Mouse (Mus musculus) embryonic fibroblast, embryonic 13.5 days (primary cell): ENCODE data around the gene Neil1. TPM values are rescaled to one million over a fixed set of nuclear protein-coding genes. Genes with fewer than 3 reads are reported as not detected.

Experiments
- H3K27ac ChIP-seq: 2 replicates; pipeline ENCODE4 v1.5.1; 2012; ENCODE audit warnings: low read length, control low read depth, inconsistent platforms; ENCODE audit not compliant: insufficient read depth
- H3K4me1 ChIP-seq: 2 replicates; pipeline ENCODE4 v1.6.1; 2011; ENCODE audit warnings: low read length; ENCODE audit not compliant: control insufficient read depth, insufficient read depth
- H3K4me3 ChIP-seq: 2 replicates; pipeline ENCODE4 v1.5.1; 2011; ENCODE audit warnings: mild to moderate bottlenecking, control low read depth, low read length; ENCODE audit not compliant: insufficient read depth
- CTCF ChIP-seq: IDR thresholded peaks from 2 replicates; pipeline ENCODE4 v1.5.1; 2011; ENCODE audit warnings: mild to moderate bottlenecking, control low read depth, low read length, moderate library complexity, borderline replicate concordance; ENCODE audit not compliant: insufficient read depth
- POLR2A ChIP-seq: IDR thresholded peaks from 2 replicates; pipeline ENCODE4 v1.6.1; 2011; ENCODE audit warnings: low read depth, mild to moderate bottlenecking, control low read depth, low read length, moderate library complexity
- polyA plus RNA-seq: library from polyadenylated mRNA; stranded (reverse); fragments of >200 nt; gene quantifications from 2 replicates; pipeline ENCODE4 v1.2.4, GENCODE M21; 2011; ENCODE audit warnings: low read depth; ENCODE audit not compliant: missing spikeins, insufficient read length

Gene Neil1
- polyA plus RNA-seq, 1 experiment = 7.0 TPM

- Histone ChIP-seq H3K4me1 (no peaks in the 10 kb centered on the region), H3K27ac (no peak overlapping the region), H3K4me3 (no peak overlapping the region)
- no peak for TF ChIP-seq CTCF
- TF ChIP-seq POLR2A = no peak
Measured at GRCm38 (mm10) chr9:57141417-57142353, 6.4 kb downstream of the Neil1 start.

DNA sequence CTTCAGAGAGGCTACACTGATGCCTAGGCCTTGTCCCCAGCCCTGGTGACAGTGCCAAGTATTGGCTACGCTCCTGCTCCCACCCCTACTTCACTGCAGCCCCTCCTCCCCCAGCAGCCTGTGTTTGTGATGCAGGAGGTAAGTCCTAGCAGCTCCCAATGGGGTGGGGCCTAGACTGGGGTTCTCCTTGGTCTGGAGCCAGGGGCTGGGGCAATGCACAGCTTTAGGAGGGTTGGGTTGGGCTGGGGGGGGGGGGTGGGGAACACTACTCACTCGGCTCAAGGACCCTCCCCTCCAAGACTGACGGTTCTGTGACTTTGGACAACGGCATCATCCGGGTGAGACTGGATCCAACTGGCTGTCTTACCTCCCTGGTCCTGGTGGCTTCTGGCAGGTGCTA lies 8.5 kb downstream of the Neil1 start:
- no peak overlapping the region for H3K27ac ChIP-seq
- H3K4me1 ChIP-seq = no peaks in the 10 kb centered on the region
- TF ChIP-seq CTCF (no peak), POLR2A (no peak)
- H3K4me3 ChIP-seq = no peak overlapping the region

GRCm38 (mm10) chr9:57139110-57139509 lies 9.0 kb downstream of the Neil1 start:
- no peak overlapping the region for H3K4me3 ChIP-seq
- H3K4me1 ChIP-seq = no peaks in the 10 kb centered on the region
- no peak overlapping the region for H3K27ac ChIP-seq
- TF ChIP-seq POLR2A = no peak
- no peak for TF ChIP-seq CTCF

GRCm38 (mm10) chr9:57138507-57138906 lies 9.6 kb downstream of the Neil1 start:
- Histone ChIP-seq H3K27ac (no peak overlapping the region), H3K4me3 (no peak overlapping the region), H3K4me1 (no peaks in the 10 kb centered on the region)
- no peak for TF ChIP-seq POLR2A
- no peak for TF ChIP-seq CTCF

DNA sequence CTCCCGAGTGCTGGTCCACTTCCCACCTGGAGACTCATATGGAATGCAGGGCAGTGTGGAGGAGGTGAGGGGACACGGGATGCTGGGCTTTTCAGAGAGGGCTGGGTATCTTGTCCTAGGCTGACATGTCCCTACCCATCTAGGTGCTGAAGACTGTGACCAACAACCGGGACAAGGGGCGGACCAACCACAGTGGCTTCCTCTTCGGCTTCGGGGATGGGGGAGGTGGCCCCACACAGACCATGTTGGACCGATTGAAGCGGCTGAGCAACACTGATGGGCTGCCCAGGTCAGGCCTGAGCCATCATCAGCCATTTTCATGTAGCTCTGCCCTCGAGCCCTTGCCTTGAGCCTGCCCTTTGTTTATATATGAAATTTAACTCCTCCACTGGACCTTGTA lies 10.3 kb downstream of the Neil1 start:
- H3K27ac ChIP-seq = no peak overlapping the region
- H3K4me1 ChIP-seq = no peaks in the 10 kb centered on the region
- TF ChIP-seq POLR2A = no peak
- TF ChIP-seq CTCF = no peak
- no peak overlapping the region for H3K4me3 ChIP-seq

DNA sequence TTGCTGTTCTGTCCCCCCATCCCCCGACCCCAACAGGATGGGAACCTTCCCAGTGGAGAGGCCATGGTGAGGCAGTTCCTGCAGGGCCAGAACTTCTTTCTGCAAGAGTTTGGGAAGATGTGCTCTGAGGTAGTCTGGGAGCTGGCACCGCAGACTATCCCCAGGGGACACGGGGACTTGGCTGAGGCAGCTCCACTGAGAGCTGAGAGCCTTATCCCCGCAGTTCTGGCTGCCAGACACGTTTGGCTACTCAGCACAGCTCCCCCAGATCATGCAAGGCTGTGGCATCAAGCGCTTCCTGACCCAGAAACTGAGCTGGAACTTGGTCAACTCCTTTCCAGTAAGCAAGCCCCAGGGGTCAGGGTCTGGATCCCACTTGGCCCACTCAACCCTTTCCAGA lies 10.9 kb downstream of the Neil1 start:
- no peaks in the 10 kb centered on the region for H3K4me1 ChIP-seq
- TF ChIP-seq POLR2A = no peak
- no peak for TF ChIP-seq CTCF
- no peak overlapping the region for H3K4me3 ChIP-seq
- H3K27ac ChIP-seq = no peak overlapping the region

DNA sequence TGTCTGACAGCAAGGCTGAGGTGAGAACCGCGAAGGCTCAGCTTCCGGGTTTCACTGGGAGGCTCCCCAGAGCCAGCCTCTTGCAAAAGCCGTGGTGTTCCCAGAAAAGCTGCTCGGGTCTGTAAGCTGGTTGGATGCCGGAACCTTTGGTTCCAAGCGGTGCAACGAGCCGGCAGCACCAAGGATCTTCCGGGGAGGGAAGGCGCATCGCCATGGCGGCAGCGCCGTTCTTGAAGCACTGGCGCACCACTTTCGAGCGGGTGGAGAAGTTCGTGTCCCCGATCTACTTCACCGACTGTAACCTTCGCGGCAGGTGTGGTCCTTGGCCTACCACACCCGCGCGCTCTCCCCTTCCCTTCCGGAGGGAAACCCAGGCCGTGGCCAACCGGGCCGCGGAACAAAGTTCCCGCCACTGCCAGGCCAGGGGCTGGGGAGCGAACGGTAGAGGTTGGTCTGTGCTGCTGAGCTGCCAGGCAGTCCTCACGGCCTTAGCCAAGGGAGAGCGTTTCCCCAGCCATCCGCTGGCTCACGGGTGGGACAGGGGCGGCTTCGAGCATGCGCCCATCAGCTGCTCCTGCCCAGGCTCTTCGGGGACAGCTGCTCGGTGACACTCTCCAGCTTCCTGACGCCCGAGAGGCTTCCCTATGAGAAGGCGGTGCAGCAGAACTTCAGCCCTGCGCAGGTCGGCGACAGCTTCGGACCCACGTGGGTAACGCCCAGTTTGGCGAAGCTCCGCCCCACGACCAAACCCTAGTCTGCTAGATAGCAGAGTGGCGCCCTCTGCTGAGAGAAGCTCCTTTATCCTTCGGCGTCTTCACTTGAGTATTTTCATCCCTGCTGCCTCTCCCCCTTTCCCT lies 17.3 kb downstream of the Neil1 start, which contains the start of gene Man2c1:
Gene Man2c1, plus strand, starts transcription at position 114 of the 857 bp plus-strand sequence.
- H3K27ac ChIP-seq = peak within 1 kb of the TSS; percentile 68
- H3K4me1 ChIP-seq = peaks cover 2% of the 10 kb centered on the region; the same call in 1 of the 2 replicates
- TF ChIP-seq POLR2A (peak; percentile 87), CTCF (peak; percentile 53; the same call in 1 of the 2 replicates)
- peak within 1 kb of the TSS; percentile 67 for H3K4me3 ChIP-seq

DNA sequence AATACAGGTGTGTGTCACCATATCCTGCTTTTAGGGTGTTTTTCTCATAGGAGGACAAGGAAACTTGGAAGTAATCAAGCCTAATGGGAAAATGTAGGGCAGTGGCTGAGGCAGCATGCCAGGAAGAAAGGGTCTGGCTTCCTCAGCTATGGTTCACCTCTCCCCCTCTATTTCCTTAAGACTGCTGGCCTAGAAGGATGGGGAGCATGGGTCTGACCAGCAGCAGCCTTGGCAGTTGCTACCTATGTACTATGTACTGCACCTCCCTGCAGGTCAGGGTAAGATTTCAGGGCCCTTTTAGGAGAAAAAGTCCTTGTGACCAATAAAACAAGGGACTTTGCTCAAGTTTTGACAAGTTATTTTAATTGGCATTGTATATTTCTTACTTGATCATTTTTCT lies 18.5 kb downstream of the Neil1 start:
- Histone ChIP-seq H3K4me3 (peak overlapping the region; percentile 67), H3K27ac (no peak overlapping the region), H3K4me1 (peaks cover 2% of the 10 kb centered on the region; the same call in 1 of the 2 replicates)
- TF ChIP-seq CTCF (no peak), POLR2A (no peak)

- no peaks in the 10 kb centered on the region for H3K4me1 ChIP-seq
- no peak overlapping the region for H3K4me3 ChIP-seq
- TF ChIP-seq POLR2A (no peak), CTCF (no peak)
- no peak overlapping the region for H3K27ac ChIP-seq
Measured at GRCm38 (mm10) chr9:57117261-57117755, 30.8 kb downstream of the Neil1 start.

Other genes starting within 250 kb of the Neil1 start
- gene Snx33, start 219.9 kb downstream of the Neil1 start, polyA plus RNA-seq = 18.1 and 20.7 TPM in 2 replicates
- 92.7 and 107 TPM in 2 replicates for gene Imp3, start 210.8 kb downstream of the Neil1 start, polyA plus RNA-seq
- 14.1 and 14.5 TPM in 2 replicates for gene Snupn, start 197.4 kb downstream of the Neil1 start, polyA plus RNA-seq
- 74.5 and 79.8 TPM in 2 replicates for gene Ptpn9, start 153.4 kb downstream of the Neil1 start, polyA plus RNA-seq
- 34.3 and 49.7 TPM in 2 replicates for gene Sin3a, start 76.3 kb downstream of the Neil1 start, polyA plus RNA-seq
- 81.2 and 86.1 TPM in 2 replicates for gene Man2c1, start 17.6 kb downstream of the Neil1 start, polyA plus RNA-seq
- gene Commd4, start 10.0 kb upstream of the Neil1 start, polyA plus RNA-seq = 48.4 and 52.4 TPM in 2 replicates
- gene Trcg1, start 88.3 kb upstream of the Neil1 start, polyA plus RNA-seq = not detected in 2 replicates
- gene 1700017B05Rik, start 114.3 kb upstream of the Neil1 start, polyA plus RNA-seq = 30.6 and 36.6 TPM in 2 replicates